Mouse (Mus musculus) ES-E14 (cell line): ENCODE measurements around the gene Zfp819.

Experiments
- HCFC1 ChIP-seq: IDR thresholded peaks from 2 replicates; pipeline ENCODE4 v1.6.1; 2012; ENCODE audit warnings: low read length, inconsistent platforms, borderline replicate concordance; ENCODE audit not compliant: insufficient read depth
- MAFK ChIP-seq: IDR thresholded peaks from 2 replicates; pipeline ENCODE4 v1.6.1; 2014; ENCODE audit warnings: mild to moderate bottlenecking, low read depth, low read length, inconsistent platforms; ENCODE audit not compliant: insufficient read depth
- ZNF384 ChIP-seq: IDR thresholded peaks from 2 replicates; pipeline ENCODE4 v1.6.1; 2012; ENCODE audit warnings: low read depth, low read length, inconsistent platforms

GRCm38 (mm10) chr7:43563300-43563699 is 43.7 kb upstream of the Zfp819 start:
- no peak for TF ChIP-seq HCFC1
- no peak for TF ChIP-seq ZNF384
- TF ChIP-seq MAFK, result no peak
